Mouse (Mus musculus) midbrain, embryonic 10.5 days (tissue): ENCODE measurements around the gene Plet1. TPM values are rescaled to one million over a fixed set of nuclear protein-coding genes. Genes with fewer than 3 reads are reported as not detected.

Experiments used
- DNase-seq: peaks from one replicate; pipeline ENCODE4 v3.0.0-alpha.2; 2017; ENCODE audit warnings: low spot score
- H3K27ac ChIP-seq: fragments of 300-500 bp; sonication (generic); replicated peaks from 2 replicates; pipeline ENCODE4 v1.5.1; 2016; ENCODE audit warnings: mild to moderate bottlenecking
- H3K27me3 ChIP-seq: fragments of 300-500 bp; sonication (generic); 2 replicates; pipeline ENCODE4 v1.6.1; 2016; ENCODE audit warnings: low read depth, mild to moderate bottlenecking; ENCODE audit not compliant: poor library complexity, severe bottlenecking
- H3K36me3 ChIP-seq: fragments of 300-500 bp; sonication (generic); 2 replicates; pipeline ENCODE4 v1.6.1; 2016; ENCODE audit warnings: mild to moderate bottlenecking, moderate library complexity
- H3K4me1 ChIP-seq: fragments of 300-500 bp; sonication (generic); 2 replicates; pipeline ENCODE4 v1.6.1; 2016
- H3K4me3 ChIP-seq: fragments of 300-500 bp; sonication (generic); 2 replicates; pipeline ENCODE4 v1.5.1; 2016; ENCODE audit warnings: mild to moderate bottlenecking, moderate library complexity
- H3K9me3 ChIP-seq: fragments of 300-500 bp; sonication (generic); replicated peaks from 2 replicates; pipeline ENCODE4 v1.6.1; 2016; ENCODE audit warnings: mild to moderate bottlenecking
- WGBS: fragments of 180-500 bp; shearing (Covaris S2); methylation state at CpG from one replicate; pipeline ENCODE4 v1.1.7; 2016; 5-methylcytosine and 5-hydroxymethylcytosine counted together
- polyA plus RNA-seq: library from polyadenylated mRNA; unstranded; fragments of >200 nt; fragmentation: Nextera tagmentation; extraction: Ambion mirVana; gene quantifications from 2 replicates; pipeline ENCODE4 v1.2.1, GENCODE M21; 2016

Plet1 gene
- polyA plus RNA-seq, 1 experiment from 2014 or later: 0.36 TPM

GRCm38 (mm10) chr9:50497536-50497935 lies 3.2 kb downstream of the Plet1 start:
- no peak overlapping the region for H3K27ac ChIP-seq
- no peaks in the 10 kb centered on the region for H3K36me3 ChIP-seq
- peaks cover 7% of the 10 kb centered on the region; the same call in 1 of the 2 replicates for H3K27me3 ChIP-seq
- no peak for DNase-seq
- H3K4me3 ChIP-seq: no peak overlapping the region
- H3K9me3 ChIP-seq: no peaks in the 10 kb centered on the region
- WGBS: 86% methylated on average over 2 of the region's 2 CpGs
- H3K4me1 ChIP-seq: peaks cover 25% of the 10 kb centered on the region

- no peaks in the 10 kb centered on the region for H3K36me3 ChIP-seq
- peaks cover 7% of the 10 kb centered on the region; the same call in 1 of the 2 replicates for H3K27me3 ChIP-seq
- H3K9me3 ChIP-seq: no peaks in the 10 kb centered on the region
- no peak overlapping the region for H3K4me3 ChIP-seq
- 88% methylated on average over 16 of the region's 16 CpGs for WGBS
- no peak for DNase-seq
- H3K27ac ChIP-seq: no peak overlapping the region
- H3K4me1 ChIP-seq: peaks cover 25% of the 10 kb centered on the region
These were observed 4.5 kb downstream of the Plet1 start for GRCm38 (mm10) chr9:50498815-50499214.

DNA sequence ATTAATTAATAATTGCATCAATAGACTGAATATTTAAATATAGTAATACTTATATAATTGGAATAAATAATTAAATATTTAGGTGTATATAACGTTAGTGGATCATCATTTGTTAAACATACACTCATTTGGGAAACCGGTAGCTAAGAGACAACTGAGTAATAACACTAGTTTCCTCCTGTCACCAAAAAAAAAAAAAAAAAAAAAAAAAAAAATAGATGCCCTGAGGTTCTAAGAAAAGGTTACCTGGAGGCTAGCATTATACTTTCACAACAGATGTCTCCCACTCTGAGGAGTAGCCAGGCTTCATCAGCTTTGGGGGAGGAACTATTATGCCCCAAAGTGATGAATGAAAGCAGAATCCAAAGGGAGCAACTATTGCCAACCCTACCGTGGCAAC lies 5.5 kb downstream of the Plet1 start:
- Histone ChIP-seq H3K4me1 (peaks cover 25% of the 10 kb centered on the region), H3K27me3 (peaks cover 7% of the 10 kb centered on the region; the same call in 1 of the 2 replicates), H3K4me3 (no peak overlapping the region), H3K36me3 (no peaks in the 10 kb centered on the region), H3K27ac (no peak overlapping the region), H3K9me3 (no peaks in the 10 kb centered on the region)
- 90% methylated on average over 3 of the region's 3 CpGs for WGBS
- DNase-seq: no peak

GRCm38 (mm10) chr9:50500467-50500973 lies 6.2 kb downstream of the Plet1 start:
- peak overlapping the region; percentile 47 for H3K4me3 ChIP-seq

GRCm38 (mm10) chr9:50500974-50501501 lies 6.7 kb downstream of the Plet1 start:
- WGBS: 31% methylated on average over 14 of the region's 14 CpGs
- H3K36me3 ChIP-seq: no peaks in the 10 kb centered on the region
- H3K27ac ChIP-seq: peak overlapping the region; percentile 74
- peak; percentile 48 for DNase-seq
- H3K27me3 ChIP-seq: peaks cover 7% of the 10 kb centered on the region; the same call in 1 of the 2 replicates
- H3K4me3 ChIP-seq: peak overlapping the region; percentile 47
- H3K9me3 ChIP-seq: no peaks in the 10 kb centered on the region
- peaks cover 23% of the 10 kb centered on the region for H3K4me1 ChIP-seq

More at GRCm38 (mm10) chr9:50500467-50500973, 6.2 kb downstream of the Plet1 start:
- WGBS: 79% methylated on average over 15 of the region's 15 CpGs
- DNase-seq: no peak
- peaks cover 24% of the 10 kb centered on the region for H3K4me1 ChIP-seq
- no peaks in the 10 kb centered on the region for H3K36me3 ChIP-seq
- H3K27me3 ChIP-seq: peaks cover 7% of the 10 kb centered on the region; the same call in 1 of the 2 replicates
- H3K27ac ChIP-seq: peak overlapping the region; percentile 74
- H3K9me3 ChIP-seq: no peaks in the 10 kb centered on the region

- no peak overlapping the region for H3K27ac ChIP-seq
- 84% methylated on average over 3 of the region's 3 CpGs for WGBS
- no peaks in the 10 kb centered on the region for H3K27me3 ChIP-seq
- no peaks in the 10 kb centered on the region for H3K36me3 ChIP-seq
- no peak overlapping the region for H3K4me3 ChIP-seq
- no peak for DNase-seq
- H3K9me3 ChIP-seq: no peaks in the 10 kb centered on the region
- peaks cover 12% of the 10 kb centered on the region for H3K4me1 ChIP-seq
These were observed 8.6 kb downstream of the Plet1 start for GRCm38 (mm10) chr9:50502949-50503348.

DNA sequence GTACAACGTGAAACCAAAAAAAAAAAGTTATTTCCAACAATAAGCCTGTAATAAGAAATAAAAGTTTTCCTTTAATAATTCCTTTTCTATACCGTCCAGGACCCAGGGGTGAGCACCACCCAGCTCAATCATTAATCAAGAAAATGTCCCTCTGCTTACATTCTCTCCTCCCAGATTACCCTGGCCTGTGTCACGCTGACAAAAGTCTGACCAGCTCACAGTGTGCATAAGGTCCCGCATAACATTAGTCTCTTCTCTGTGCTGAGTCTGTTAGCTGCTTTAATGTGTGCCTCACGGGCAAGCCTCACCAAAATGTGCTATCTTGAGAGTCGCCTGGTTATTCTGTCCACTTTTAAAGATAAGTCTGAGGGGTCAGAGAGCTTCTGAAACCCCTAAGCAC lies 11.1 kb downstream of the Plet1 start:
- H3K36me3 ChIP-seq: no peaks in the 10 kb centered on the region
- H3K27ac ChIP-seq: 0 out of 2 replicates have a peak overlapping the region, but pooled peaks have one; percentile 28
- WGBS: 78% methylated on average over 6 of the region's 6 CpGs
- H3K27me3 ChIP-seq: no peaks in the 10 kb centered on the region
- no peaks in the 10 kb centered on the region for H3K9me3 ChIP-seq
- H3K4me3 ChIP-seq: no peak overlapping the region
- peaks cover 12% of the 10 kb centered on the region for H3K4me1 ChIP-seq
- no peak for DNase-seq

- no peak overlapping the region for H3K27ac ChIP-seq
- H3K9me3 ChIP-seq: no peaks in the 10 kb centered on the region
- H3K27me3 ChIP-seq: no peaks in the 10 kb centered on the region
- no peak for DNase-seq
- WGBS: 81% methylated on average over 7 of the region's 7 CpGs
- no peaks in the 10 kb centered on the region for H3K36me3 ChIP-seq
- no peak overlapping the region for H3K4me3 ChIP-seq
- H3K4me1 ChIP-seq: peaks cover 5% of the 10 kb centered on the region; the same call in 1 of the 2 replicates
These were observed 13.2 kb downstream of the Plet1 start for GRCm38 (mm10) chr9:50507570-50507969.

DNA sequence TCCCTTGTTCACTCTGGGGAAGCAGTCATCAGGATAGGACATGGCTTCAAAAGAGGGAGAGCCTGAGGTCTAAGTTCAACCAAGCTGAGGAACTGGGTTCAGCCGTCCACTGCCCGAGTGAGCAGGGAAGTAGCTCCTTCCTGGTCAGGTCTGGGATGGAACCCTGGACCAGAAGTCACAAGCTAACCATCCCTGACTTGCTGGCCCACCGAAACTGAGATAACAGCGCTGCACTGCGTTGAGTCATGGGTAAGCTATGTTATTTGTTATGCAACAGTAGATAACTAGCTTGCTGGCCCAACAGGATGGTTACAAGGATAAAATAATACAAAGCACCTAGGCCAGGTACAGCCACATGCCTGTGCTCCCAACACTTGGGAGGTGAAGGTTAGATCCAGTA lies 21.1 kb downstream of the Plet1 start:
- Histone ChIP-seq H3K27ac (no peak overlapping the region), H3K4me1 (no peaks in the 10 kb centered on the region), H3K9me3 (no peaks in the 10 kb centered on the region), H3K27me3 (no peaks in the 10 kb centered on the region), H3K36me3 (no peaks in the 10 kb centered on the region), H3K4me3 (no peak overlapping the region)
- DNase-seq: no peak
- WGBS: 94% methylated on average over 5 of the region's 5 CpGs

- Histone ChIP-seq H3K36me3 (peaks cover 4% of the 10 kb centered on the region; the same call in 1 of the 2 replicates), H3K27me3 (no peaks in the 10 kb centered on the region), H3K27ac (no peak overlapping the region), H3K4me3 (no peak overlapping the region), H3K4me1 (no peaks in the 10 kb centered on the region), H3K9me3 (no peaks in the 10 kb centered on the region)
- WGBS: 6% methylated on average over 2 of the region's 2 CpGs
- DNase-seq: peak; percentile 37
These were observed 24.5 kb downstream of the Plet1 start for GRCm38 (mm10) chr9:50518781-50519180.

DNA sequence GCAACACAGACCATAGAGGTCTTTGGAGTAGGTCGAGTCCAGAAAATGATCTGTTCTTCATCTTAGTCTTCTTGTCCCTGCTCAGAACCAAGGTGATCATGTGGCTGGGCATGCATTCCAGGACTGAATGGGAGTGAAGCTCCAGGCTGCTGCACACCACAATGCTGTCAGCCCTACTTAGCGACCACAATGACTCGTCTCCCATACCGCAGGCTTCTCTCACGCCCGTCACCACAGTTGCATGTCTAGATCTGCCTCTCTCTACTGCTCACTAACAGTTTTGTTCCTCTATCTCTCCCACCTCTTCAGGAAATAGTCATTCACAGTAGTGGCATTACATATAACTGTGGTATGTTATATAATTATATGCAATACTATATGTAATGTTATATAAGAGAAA lies 26.4 kb downstream of the Plet1 start:
- no peak for DNase-seq
- 90% methylated on average over 6 of the region's 6 CpGs for WGBS

GRCm38 (mm10) chr9:50521562-50521961 lies 27.2 kb downstream of the Plet1 start:
- Histone ChIP-seq H3K4me1 (no peaks in the 10 kb centered on the region), H3K27me3 (no peaks in the 10 kb centered on the region), H3K36me3 (peaks cover 7% of the 10 kb centered on the region; the same call in 1 of the 2 replicates), H3K27ac (no peak overlapping the region), H3K9me3 (no peaks in the 10 kb centered on the region), H3K4me3 (no peak overlapping the region)
- no peak for DNase-seq
- 64% methylated on average over 2 of the region's 2 CpGs for WGBS

More for the DNA sequence above, 26.4 kb downstream of the Plet1 start:
- Histone ChIP-seq H3K36me3 (peaks cover 7% of the 10 kb centered on the region; the same call in 1 of the 2 replicates), H3K27ac (no peak overlapping the region), H3K4me3 (no peak overlapping the region), H3K9me3 (no peaks in the 10 kb centered on the region), H3K4me1 (no peaks in the 10 kb centered on the region), H3K27me3 (no peaks in the 10 kb centered on the region)

- 84% methylated on average over 5 of the region's 5 CpGs for WGBS
- H3K27ac ChIP-seq: no peak overlapping the region
- H3K36me3 ChIP-seq: peaks cover 7% of the 10 kb centered on the region; the same call in 1 of the 2 replicates
- H3K9me3 ChIP-seq: no peaks in the 10 kb centered on the region
- H3K27me3 ChIP-seq: no peaks in the 10 kb centered on the region
- no peak overlapping the region for H3K4me3 ChIP-seq
- DNase-seq: no peak
- peaks cover 6% of the 10 kb centered on the region for H3K4me1 ChIP-seq
These were observed 28.2 kb downstream of the Plet1 start for GRCm38 (mm10) chr9:50522574-50522973.
